Mouse (Mus musculus) liver, postnatal 0 days (tissue): ENCODE results near the gene Rbm20. TPM values are rescaled to one million over a fixed set of nuclear protein-coding genes. Genes with fewer than 3 reads are reported as not detected.

Source experiments
- ATAC-seq: fragments of 200-750 bp; cut with Nextera tagmentation; 2 replicates; pipeline ENCODE4 v1.8.0; 2017; ENCODE audit warnings: mild to moderate bottlenecking, moderate library complexity
- DNase-seq: peaks from one replicate; pipeline ENCODE4 v3.0.0-alpha.2; 2016
- H3K27ac ChIP-seq: fragments of 300-500 bp; sonication (generic); 2 replicates; pipeline ENCODE4 v1.5.1; 2014; ENCODE audit warnings: antibody characterized with exemption, moderate library complexity, mild to moderate bottlenecking, low read depth
- H3K27me3 ChIP-seq: fragments of 300-500 bp; sonication (generic); 2 replicates; pipeline ENCODE4 v1.6.1; 2014; ENCODE audit warnings: low read length, control low read depth, mixed read lengths; ENCODE audit not compliant: insufficient read depth
- H3K36me3 ChIP-seq: fragments of 300-500 bp; sonication (generic); replicated peaks from 2 replicates; pipeline ENCODE4 v1.6.1; 2014; ENCODE audit warnings: mild to moderate bottlenecking, control low read depth, low read length, moderate library complexity, mixed read lengths; ENCODE audit not compliant: insufficient read depth
- H3K4me1 ChIP-seq: fragments of 300-500 bp; sonication (generic); 2 replicates; pipeline ENCODE4 v1.6.1; 2014; ENCODE audit warnings: antibody characterized with exemption, mild to moderate bottlenecking, control low read depth; ENCODE audit not compliant: insufficient read depth
- H3K4me2 ChIP-seq: fragments of 300-500 bp; sonication (generic); 2 replicates; pipeline ENCODE4 v1.6.1; 2014; ENCODE audit warnings: low read depth, mild to moderate bottlenecking, low read length, moderate library complexity, mixed read lengths
- H3K4me3 ChIP-seq: fragments of 300-500 bp; sonication (generic); 2 replicates; pipeline ENCODE4 v1.5.1; 2014; ENCODE audit warnings: low read depth, low read length
- H3K9ac ChIP-seq: fragments of 300-500 bp; sonication (generic); replicated peaks from 2 replicates; pipeline ENCODE4 v1.6.1; 2014; ENCODE audit warnings: mild to moderate bottlenecking, moderate library complexity
- H3K9me3 ChIP-seq: fragments of 300-500 bp; sonication (generic); 2 replicates; pipeline ENCODE4 v1.6.1; 2016; ENCODE audit warnings: mild to moderate bottlenecking, control low read depth, low read length, mixed read lengths
- CTCF ChIP-seq: sonication (generic); IDR thresholded peaks from 2 replicates; pipeline ENCODE4 v1.5.1; 2016; ENCODE audit warnings: antibody characterized with exemption, low read depth
- EP300 ChIP-seq: IDR thresholded peaks from 2 replicates; pipeline ENCODE4 v1.6.1; 2016; ENCODE audit warnings: antibody characterized with exemption, low read depth, mild to moderate bottlenecking
- WGBS: fragments of 180-500 bp; shearing (Covaris S2); extraction: QIAGEN DNeasy Blood & Tissue Kit; methylation state at CpG from one replicate; pipeline ENCODE4 v1.1.7; 2014; ENCODE audit not compliant: insufficient replicate concordance; 5-methylcytosine and 5-hydroxymethylcytosine counted together
- polyA plus RNA-seq: library from polyadenylated mRNA; unstranded; fragments of >200 nt; fragmentation: Nextera tagmentation; extraction: Ambion mirVana; gene quantifications from 2 replicates; pipeline ENCODE4 v1.2.1, GENCODE M21; 2015

The Rbm20 gene
- polyA plus RNA-seq, 1 experiment from 2014 or later: 0.16 TPM

GRCm38 (mm10) chr19:53793994-53794890 is 117.1 kb downstream of the Rbm20 start:
- Histone ChIP-seq H3K9me3 (no peaks in the 10 kb centered on the region), H3K27ac (no peak overlapping the region), H3K9ac (no peak overlapping the region), H3K36me3 (no peaks in the 10 kb centered on the region), H3K4me3 (no peak overlapping the region), H3K4me2 (no peak overlapping the region), H3K27me3 (no peaks in the 10 kb centered on the region), H3K4me1 (peaks cover 4% of the 10 kb centered on the region)
- no peak for TF ChIP-seq CTCF
- no peak for TF ChIP-seq EP300
- no peak for ATAC-seq
- 80% methylated on average over 23 of the region's 23 CpGs for WGBS
- DNase-seq: no peak

- ATAC-seq (no peak), DNase-seq (no peak)
- Histone ChIP-seq H3K27me3 (no peaks in the 10 kb centered on the region), H3K9ac (no peak overlapping the region), H3K4me1 (peaks cover 5% of the 10 kb centered on the region), H3K27ac (no peak overlapping the region), H3K36me3 (no peaks in the 10 kb centered on the region), H3K9me3 (no peaks in the 10 kb centered on the region), H3K4me2 (no peak overlapping the region), H3K4me3 (no peak overlapping the region)
- 82% methylated on average over 4 of the region's 4 CpGs for WGBS
- TF ChIP-seq EP300 (no peak), CTCF (no peak)
Measured at GRCm38 (mm10) chr19:53794996-53795395, 117.9 kb downstream of the Rbm20 start.

- ATAC-seq (no peak), DNase-seq (no peak)
- Histone ChIP-seq H3K36me3 (no peaks in the 10 kb centered on the region), H3K9me3 (no peaks in the 10 kb centered on the region), H3K27ac (no peak overlapping the region), H3K4me3 (no peak overlapping the region), H3K27me3 (no peaks in the 10 kb centered on the region), H3K4me1 (peaks cover 13% of the 10 kb centered on the region), H3K9ac (no peak overlapping the region), H3K4me2 (no peak overlapping the region)
- no peak for TF ChIP-seq CTCF
- no peak for TF ChIP-seq EP300
- WGBS: 77% methylated on average over 5 of the region's 5 CpGs
Measured at GRCm38 (mm10) chr19:53796020-53796419, 118.9 kb downstream of the Rbm20 start.

DNA sequence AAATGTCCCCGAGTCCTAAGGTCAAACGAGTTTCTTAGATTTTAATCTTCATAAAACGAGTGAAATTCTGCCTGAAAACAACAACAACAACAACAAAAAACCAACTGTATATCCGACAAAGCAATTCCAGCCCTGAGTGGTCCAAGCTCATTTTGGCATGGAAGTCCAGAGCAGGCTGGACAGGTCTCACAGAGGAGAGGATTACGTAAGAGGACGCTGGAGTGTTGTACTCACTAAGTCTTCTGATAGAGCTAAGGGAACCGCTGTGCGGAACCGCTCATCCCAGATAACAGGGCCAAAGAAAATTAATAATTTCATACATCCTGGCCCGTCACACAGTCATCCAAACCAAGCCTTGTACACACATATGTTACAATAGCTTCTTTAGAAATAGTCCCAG is 120.7 kb downstream of the Rbm20 start:
- Histone ChIP-seq H3K27me3 (no peaks in the 10 kb centered on the region), H3K9me3 (no peaks in the 10 kb centered on the region), H3K4me1 (peaks cover 18% of the 10 kb centered on the region), H3K4me2 (no peak overlapping the region), H3K9ac (no peak overlapping the region), H3K27ac (no peak overlapping the region), H3K4me3 (no peak overlapping the region), H3K36me3 (no peaks in the 10 kb centered on the region)
- TF ChIP-seq EP300 (no peak), CTCF (no peak)
- no peak for ATAC-seq
- WGBS: 63% methylated on average over 10 of the region's 10 CpGs
- no peak for DNase-seq

GRCm38 (mm10) chr19:53799885-53800284 is 122.8 kb downstream of the Rbm20 start:
- Histone ChIP-seq H3K4me3 (no peak overlapping the region), H3K9ac (no peak overlapping the region), H3K27ac (0 out of 2 replicates have a peak overlapping the region, but pooled peaks have one; percentile 34), H3K27me3 (no peaks in the 10 kb centered on the region), H3K4me2 (0 out of 2 replicates have a peak overlapping the region, but pooled peaks have one; percentile 23), H3K4me1 (peaks cover 18% of the 10 kb centered on the region), H3K36me3 (no peaks in the 10 kb centered on the region), H3K9me3 (no peaks in the 10 kb centered on the region)
- peak; percentile 73 for ATAC-seq
- WGBS: 19% methylated on average over 11 of the region's 11 CpGs
- TF ChIP-seq EP300 (peak; percentile 67), CTCF (no peak)
- DNase-seq: no peak

DNA sequence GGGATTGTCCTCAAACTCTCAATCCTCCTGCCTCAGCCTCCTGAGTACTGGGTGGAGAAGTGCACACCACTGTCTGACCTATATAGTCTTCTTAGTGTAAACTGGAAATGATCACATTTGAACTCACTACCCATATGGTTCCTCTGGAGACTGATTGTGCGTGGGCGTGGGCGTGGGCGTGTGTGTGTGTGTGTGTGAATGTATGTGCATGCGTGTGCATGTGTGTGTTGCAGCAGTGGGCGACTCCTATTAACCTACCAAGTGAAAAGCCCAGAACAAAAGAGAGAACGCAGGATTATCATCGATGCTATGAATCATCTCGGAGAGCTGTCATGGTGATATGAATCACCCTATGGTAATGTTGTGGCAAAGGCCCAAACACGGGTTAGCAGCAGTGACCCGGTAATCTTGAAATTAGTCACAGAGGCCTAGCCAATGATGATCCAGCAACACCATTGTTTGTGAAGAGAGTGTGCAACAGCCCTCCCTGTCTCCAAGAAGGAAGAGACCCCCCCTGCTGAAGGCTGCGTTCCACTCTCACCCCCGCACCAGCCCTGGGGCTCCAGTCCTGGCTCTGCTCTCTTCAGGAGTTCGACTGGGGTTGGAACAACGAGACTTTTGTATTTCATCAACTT is 123.4 kb downstream of the Rbm20 start:
- Histone ChIP-seq H3K9me3 (no peaks in the 10 kb centered on the region), H3K36me3 (no peaks in the 10 kb centered on the region), H3K9ac (no peak overlapping the region), H3K4me2 (no peak overlapping the region), H3K27me3 (no peaks in the 10 kb centered on the region), H3K4me1 (peaks cover 18% of the 10 kb centered on the region), H3K4me3 (no peak overlapping the region), H3K27ac (0 out of 2 replicates have a peak overlapping the region, but pooled peaks have one; percentile 34)
- no peak for DNase-seq
- 60% methylated on average over 15 of the region's 15 CpGs for WGBS
- peak; percentile 22 for ATAC-seq
- TF ChIP-seq CTCF (no peak), EP300 (no peak)
